Mouse (Mus musculus) liver, adult 2 months (tissue): ENCODE results near the gene Dazap2. TPM values are rescaled to one million over a fixed set of nuclear protein-coding genes. Genes with fewer than 3 reads are reported as not detected.
"Not testable (repeated sequence)": the region's sequence is repeated elsewhere in the genome, so short reads cannot be mapped to it uniquely, and the experiment has no call there.

Experiments
- DNase-seq: peaks from one replicate; pipeline ENCODE4 v3.0.0-alpha.2; 2011; ENCODE audit warnings: low read depth, low spot score; ENCODE audit errors: extremely low read depth
- H3K27ac ChIP-seq: fragments of 200-500 bp; replicated peaks from 2 replicates; pipeline ENCODE4 v1.5.1; 2012; ENCODE audit warnings: low read depth, mild to moderate bottlenecking, control low read depth, inconsistent platforms, low read length; ENCODE audit not compliant: insufficient read depth
- H3K27me3 ChIP-seq: fragments of 200-500 bp; 2 replicates; pipeline ENCODE4 v1.6.1; 2012; ENCODE audit warnings: mild to moderate bottlenecking, moderate library complexity, low read length, inconsistent platforms; ENCODE audit not compliant: control insufficient read depth, insufficient read depth
- H3K36me3 ChIP-seq: fragments of 200-500 bp; 2 replicates; pipeline ENCODE4 v1.6.1; 2012; ENCODE audit warnings: low read length, inconsistent platforms; ENCODE audit not compliant: control insufficient read depth, insufficient read depth
- H3K4me1 ChIP-seq: fragments of 200-500 bp; 2 replicates; pipeline ENCODE4 v1.6.1; 2011; ENCODE audit warnings: low read length; ENCODE audit not compliant: control insufficient read depth, insufficient read depth
- H3K4me3 ChIP-seq: fragments of 200-500 bp; 2 replicates; pipeline ENCODE4 v1.5.1; 2011; ENCODE audit warnings: low read depth, mild to moderate bottlenecking, control low read depth, low read length, moderate library complexity; ENCODE audit not compliant: insufficient read depth
- H3K79me2 ChIP-seq: fragments of 200-500 bp; 2 replicates; pipeline ENCODE4 v1.6.1; 2012; ENCODE audit warnings: inconsistent platforms, mild to moderate bottlenecking, low read length, moderate library complexity; ENCODE audit not compliant: control insufficient read depth, insufficient read depth
- H3K9ac ChIP-seq: fragments of 200-500 bp; 2 replicates; pipeline ENCODE4 v1.6.1; 2012; ENCODE audit warnings: low read depth, mild to moderate bottlenecking, control low read depth, inconsistent platforms, low read length
- CTCF ChIP-seq: fragments of 200-500 bp; IDR thresholded peaks from 2 replicates; pipeline ENCODE4 v1.5.1; 2011; ENCODE audit warnings: low read depth, low read length, control low read depth
- POLR2A ChIP-seq: fragments of 200-500 bp; IDR thresholded peaks from 2 replicates; pipeline ENCODE4 v1.6.1; 2011; ENCODE audit warnings: low read length, control low read depth; ENCODE audit not compliant: insufficient read depth; ENCODE audit errors: extremely low read depth
- WGBS: fragments of 180-500 bp; shearing (Covaris S2); methylation state at CpG from one replicate; pipeline ENCODE4 v1.1.7; 2018; 5-methylcytosine and 5-hydroxymethylcytosine counted together
- polyA plus RNA-seq: library from polyadenylated mRNA; depleted of rRNA; stranded (reverse); fragments of >200 nt; gene quantifications from 2 replicates; pipeline ENCODE4 v1.2.3, GENCODE M21; 2012
- total RNA-seq: library from RNA; depleted of rRNA; stranded (reverse); fragments of >200 nt; gene quantifications from 2 replicates; pipeline ENCODE4 v1.2.3, GENCODE M21; 2014

Gene Dazap2
- total and polyA plus RNA-seq, 2 experiments: 50.3 to 460 TPM

- no peak overlapping the region for H3K27ac ChIP-seq
- no peaks in the 10 kb centered on the region for H3K27me3 ChIP-seq
- H3K4me1 ChIP-seq: peaks cover 13% of the 10 kb centered on the region
- no peak for DNase-seq
- H3K9ac ChIP-seq: no peak overlapping the region
- H3K79me2 ChIP-seq: peaks cover 9% of the 10 kb centered on the region
- TF ChIP-seq CTCF (no peak), POLR2A (no peak)
- 59% methylated on average over 7 of the region's 7 CpGs for WGBS
- no peak overlapping the region for H3K4me3 ChIP-seq
- peaks cover 34% of the 10 kb centered on the region for H3K36me3 ChIP-seq
Observed at GRCm38 (mm10) chr15:100619200-100619599, 4.1 kb downstream of the Dazap2 start.

- not testable (repeated sequence) for H3K9ac ChIP-seq, DNase-seq, H3K4me3 ChIP-seq, H3K27me3 ChIP-seq, H3K79me2 ChIP-seq
- H3K27ac ChIP-seq: peak overlapping the region; percentile 49
- peaks cover 34% of the 10 kb centered on the region for H3K36me3 ChIP-seq
- peaks cover 17% of the 10 kb centered on the region for H3K4me1 ChIP-seq
- WGBS: 58% methylated on average over 9 of the region's 9 CpGs
Observed at GRCm38 (mm10) chr15:100621671-100622070, 6.5 kb downstream of the Dazap2 start.

GRCm38 (mm10) chr15:100622164-100622563, 7.0 kb downstream of the Dazap2 start:
- WGBS: 77% methylated on average over 7 of the region's 7 CpGs
- no peak overlapping the region for H3K9ac ChIP-seq
- H3K27me3 ChIP-seq: no peaks in the 10 kb centered on the region
- peak overlapping the region; percentile 65 for H3K27ac ChIP-seq
- DNase-seq: no peak
- TF ChIP-seq POLR2A (no peak), CTCF (no peak)
- H3K36me3 ChIP-seq: peaks cover 34% of the 10 kb centered on the region
- H3K79me2 ChIP-seq: no peaks in the 10 kb centered on the region; the same call in 1 of the 2 replicates
- no peak overlapping the region for H3K4me3 ChIP-seq
- H3K4me1 ChIP-seq: peaks cover 14% of the 10 kb centered on the region

- peak; percentile 85 for DNase-seq
- no peak for TF ChIP-seq POLR2A
- TF ChIP-seq CTCF: peak; percentile 29; the same call in 1 of the 2 replicates
- H3K79me2 ChIP-seq: no peaks in the 10 kb centered on the region
- H3K27me3 ChIP-seq: no peaks in the 10 kb centered on the region
- 38% methylated on average over 9 of the region's 9 CpGs for WGBS
- no peak overlapping the region for H3K4me3 ChIP-seq
- peaks cover 22% of the 10 kb centered on the region for H3K36me3 ChIP-seq
- no peak overlapping the region for H3K27ac ChIP-seq
- H3K9ac ChIP-seq: no peak overlapping the region
- peaks cover 12% of the 10 kb centered on the region for H3K4me1 ChIP-seq
Observed at GRCm38 (mm10) chr15:100623754-100624153, 8.6 kb downstream of the Dazap2 start.

GRCm38 (mm10) chr15:100624435-100624834, 9.3 kb downstream of the Dazap2 start:
- H3K4me1 ChIP-seq: peaks cover 17% of the 10 kb centered on the region
- DNase-seq: no peak
- WGBS: 41% methylated on average over 3 of the region's 3 CpGs

GRCm38 (mm10) chr15:100627287-100627686, 12.1 kb downstream of the Dazap2 start:
- H3K9ac ChIP-seq: no peak overlapping the region
- H3K4me3 ChIP-seq: no peak overlapping the region
- H3K79me2 ChIP-seq: peaks cover 3% of the 10 kb centered on the region; the same call in 1 of the 2 replicates
- TF ChIP-seq CTCF: no peak
- no peak for TF ChIP-seq POLR2A
- H3K27me3 ChIP-seq: no peaks in the 10 kb centered on the region
- no peaks in the 10 kb centered on the region for H3K36me3 ChIP-seq
- no peak overlapping the region for H3K27ac ChIP-seq
- H3K4me1 ChIP-seq: peaks cover 38% of the 10 kb centered on the region
- DNase-seq: no peak
- 55% methylated on average over 10 of the region's 10 CpGs for WGBS

More at GRCm38 (mm10) chr15:100624435-100624834, 9.3 kb downstream of the Dazap2 start:
- Histone ChIP-seq H3K9ac (no peak overlapping the region), H3K4me3 (no peak overlapping the region), H3K27me3 (no peaks in the 10 kb centered on the region), H3K79me2 (no peaks in the 10 kb centered on the region), H3K27ac (no peak overlapping the region), H3K36me3 (peaks cover 15% of the 10 kb centered on the region)
- TF ChIP-seq POLR2A (no peak), CTCF (no peak)
